Mouse (Mus musculus) left cerebral cortex, adult 11 months (tissue): ENCODE results near the gene Ddah2.
"Not testable (repeated sequence)": the region's sequence is repeated elsewhere in the genome, so short reads cannot be mapped to it uniquely, and the experiment has no call there.

Experiments
- DNase-seq: peaks from one replicate; pipeline ENCODE4 v3.0.0; 2022; ENCODE audit warnings: low spot score

The Ddah2 gene

DNA sequence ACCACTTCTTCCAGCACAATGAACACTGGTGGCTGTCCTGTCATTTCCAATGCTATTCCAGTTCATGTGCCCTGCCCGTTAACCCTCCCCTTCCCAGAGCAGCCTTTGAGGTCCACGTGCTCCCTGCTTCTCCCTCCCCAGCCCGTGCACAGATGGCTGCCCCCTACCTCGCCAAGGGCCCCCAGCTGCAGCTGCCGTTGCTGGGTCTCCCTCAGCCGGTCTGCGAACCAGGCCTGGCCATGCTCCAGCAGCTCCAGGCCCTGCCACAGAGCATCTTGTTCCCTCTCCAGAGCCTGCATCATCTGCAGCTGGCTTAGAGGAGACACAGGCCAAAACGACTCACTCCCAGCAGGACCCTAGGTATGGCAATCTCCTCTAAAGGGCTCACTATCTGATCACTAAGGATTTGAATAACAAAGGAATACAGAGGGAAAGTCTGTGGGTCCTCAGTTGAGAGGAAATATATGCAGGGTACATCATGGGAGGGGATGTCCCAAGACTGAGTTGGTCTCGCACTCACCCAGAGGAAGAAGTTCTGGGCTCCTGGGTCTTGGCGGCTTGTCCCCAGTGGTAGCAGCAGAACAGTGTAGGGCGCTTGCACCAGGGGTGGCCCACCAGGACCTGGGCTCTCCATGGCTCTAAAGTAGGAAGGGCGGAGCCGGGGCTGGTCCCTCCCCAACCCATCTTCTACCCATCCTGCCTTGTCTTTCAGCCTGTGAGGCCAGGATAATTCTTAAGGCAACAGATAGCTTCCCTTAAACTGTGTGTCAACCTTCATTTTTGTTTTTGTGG, 31.4 kb upstream of the Ddah2 start, which contains the start of gene Sapcd1:
TSS of gene Sapcd1 (minus strand) at position 740 of the 792 bp plus-strand sequence.
- peak; percentile 58 for DNase-seq

DNA sequence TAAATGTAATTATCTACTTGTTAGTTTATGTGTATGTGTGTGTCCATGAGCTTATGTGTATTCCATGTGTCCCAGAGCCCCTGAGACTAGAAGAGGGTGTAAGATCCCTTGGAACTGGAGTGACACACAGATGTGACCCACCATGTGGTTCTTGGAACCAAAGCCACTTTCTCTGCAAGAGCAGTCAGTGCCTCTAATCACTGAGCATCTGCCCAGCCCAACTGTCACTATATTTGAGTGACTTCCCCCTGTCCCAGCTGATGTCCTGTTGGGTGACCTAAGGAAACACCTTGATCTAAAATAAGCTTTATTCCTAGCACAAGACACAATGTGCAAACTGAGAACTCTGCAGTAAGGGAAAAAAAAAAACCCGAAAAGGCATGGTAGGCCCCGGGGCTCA, 30.5 kb upstream of the Ddah2 start:
- DNase-seq: no peak

DNA sequence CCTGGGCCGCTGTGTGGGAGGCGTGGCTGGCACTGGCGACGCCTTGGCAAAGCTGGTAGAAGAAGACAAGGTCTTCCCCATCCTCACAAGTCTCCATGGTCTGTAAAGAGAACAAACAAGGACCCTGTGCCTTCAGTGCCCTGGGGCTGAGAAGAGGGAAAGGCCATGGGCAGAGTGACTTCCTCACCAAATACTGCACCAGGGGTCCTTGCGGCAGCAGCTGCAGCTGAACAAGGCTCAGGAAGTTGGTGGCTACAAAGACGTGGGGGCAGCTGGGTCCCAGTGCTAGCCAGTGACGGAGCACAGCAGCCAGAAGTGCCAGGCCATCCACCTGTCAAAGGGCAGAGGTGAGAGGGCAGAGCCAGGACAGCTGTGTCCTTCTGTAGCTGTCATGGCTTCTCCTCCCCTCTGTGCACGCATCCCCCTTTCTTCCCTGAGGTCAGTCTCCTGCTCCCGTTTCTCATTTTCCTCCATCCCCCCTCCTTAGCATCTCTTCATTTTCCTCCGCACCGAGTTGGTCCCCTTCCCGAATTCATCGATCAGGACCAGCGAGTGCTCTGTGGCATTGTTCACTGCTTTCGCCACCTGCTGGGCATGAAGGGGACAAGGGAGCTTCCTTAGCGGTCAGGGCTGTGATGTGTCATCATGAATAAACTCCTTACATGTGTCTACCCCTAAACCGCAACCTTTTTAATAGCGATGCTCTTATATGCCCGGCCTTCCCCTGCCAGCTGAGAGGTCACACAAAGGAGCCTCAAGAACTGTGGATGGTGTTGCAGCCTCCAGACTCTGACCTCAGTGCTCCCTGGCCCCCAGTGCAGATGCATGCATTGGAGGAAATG, 28.9 kb upstream of the Ddah2 start:
- no peak for DNase-seq

DNA sequence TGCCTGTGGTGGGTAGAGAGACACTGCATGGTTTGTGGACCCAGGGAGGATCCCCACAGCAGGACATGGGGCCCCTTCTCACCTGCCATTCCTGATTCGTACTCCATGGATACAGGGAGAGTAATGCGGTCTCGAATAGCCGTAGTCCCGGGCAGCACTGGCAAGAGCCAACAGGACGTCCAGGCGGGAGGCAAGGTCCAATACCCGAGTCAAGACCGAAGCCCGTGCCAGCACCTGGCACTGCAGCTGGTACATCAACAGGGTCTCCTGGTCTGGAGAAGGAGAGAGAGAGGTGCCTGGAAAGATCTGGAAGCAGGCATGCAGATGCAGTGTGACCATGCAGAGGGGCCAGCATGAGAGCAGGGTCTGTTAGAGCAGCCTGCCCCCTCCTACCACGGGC, 27.6 kb upstream of the Ddah2 start:
- no peak for DNase-seq

DNA sequence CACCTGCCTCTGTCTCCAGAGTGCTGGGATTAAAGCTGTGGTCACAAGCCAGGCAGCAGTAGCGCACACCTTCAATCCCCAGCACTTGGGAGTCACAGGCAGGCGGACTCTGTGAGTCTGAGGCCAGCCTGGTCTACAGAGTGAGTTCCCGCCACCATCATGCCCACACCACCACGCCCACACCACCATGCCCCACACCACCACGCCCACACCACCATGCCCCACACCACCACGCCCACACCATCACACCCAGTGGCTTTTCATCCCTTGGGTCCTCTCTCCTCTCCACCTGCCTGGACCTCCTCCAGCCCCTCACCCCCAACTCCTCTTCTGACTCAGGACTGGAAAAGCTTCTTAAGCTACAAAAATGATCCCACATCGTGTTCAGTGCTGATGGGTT, 27.0 kb upstream of the Ddah2 start:
- no peak for DNase-seq

DNA sequence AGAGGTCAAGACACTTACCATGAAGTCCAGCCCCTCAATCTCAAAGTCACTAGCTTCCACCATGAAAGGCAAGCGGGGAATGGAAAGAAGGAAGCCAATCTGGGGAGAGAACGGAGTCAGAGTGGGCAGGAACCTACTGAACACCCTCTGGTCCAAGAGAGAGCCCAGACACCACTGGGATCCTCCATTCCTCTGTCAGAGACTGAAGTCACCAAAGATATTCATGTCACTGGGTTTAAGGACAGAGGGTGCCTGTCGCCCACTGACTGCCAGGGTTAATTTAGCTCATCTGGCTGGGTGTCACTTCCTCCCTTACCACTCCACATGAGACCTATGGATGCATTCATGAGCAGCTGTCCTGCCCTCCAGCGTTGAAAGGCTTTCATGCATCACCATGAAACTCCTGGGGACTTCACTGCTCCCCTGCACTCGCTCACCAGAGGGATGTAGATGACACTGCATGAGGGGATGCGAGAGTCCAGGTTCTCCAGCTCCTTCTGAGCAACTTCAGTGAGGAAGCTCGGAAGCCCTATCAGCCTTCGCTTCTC, 26.4 kb upstream of the Ddah2 start:
- no peak for DNase-seq

DNA sequence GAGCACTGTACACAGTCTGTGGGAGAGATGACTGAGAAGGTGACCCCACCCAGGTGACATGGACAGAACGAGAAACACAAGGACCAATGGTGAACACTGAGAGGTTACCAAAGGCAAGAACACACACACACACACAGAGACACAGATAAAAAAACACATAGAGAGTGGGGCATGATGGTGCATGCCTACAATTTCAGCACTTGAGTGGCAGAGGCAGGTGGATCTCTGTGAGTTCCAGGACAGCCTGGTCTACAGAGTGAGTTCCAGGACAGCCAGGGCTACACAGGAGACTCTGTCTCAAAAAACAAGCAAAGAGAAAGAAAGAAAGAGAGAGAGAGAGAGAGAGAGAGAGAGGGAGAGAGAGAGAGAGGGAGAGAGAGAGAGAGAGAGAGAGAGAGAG, 25.1 kb upstream of the Ddah2 start:
- DNase-seq: not testable (repeated sequence)

DNA sequence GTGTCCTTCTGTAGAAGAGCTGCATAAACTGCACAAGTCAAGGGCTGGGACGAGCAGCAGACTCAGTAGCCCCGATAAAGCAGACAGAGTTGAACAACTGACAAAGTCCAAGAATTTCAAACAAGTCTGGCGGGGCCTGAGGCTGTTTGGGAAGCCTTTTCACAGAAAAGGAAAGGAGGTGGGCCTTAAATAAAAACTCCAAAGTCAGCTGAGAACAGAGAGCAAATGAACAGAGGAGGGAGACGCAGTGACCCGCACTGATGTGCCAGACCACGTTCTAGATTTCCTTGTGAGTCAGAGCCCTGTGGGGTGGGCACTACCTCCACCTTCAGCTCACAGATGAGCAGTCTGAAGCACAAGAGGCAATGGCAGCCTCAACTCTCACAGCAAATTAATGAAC, 23.9 kb upstream of the Ddah2 start:
- no peak for DNase-seq

DNA sequence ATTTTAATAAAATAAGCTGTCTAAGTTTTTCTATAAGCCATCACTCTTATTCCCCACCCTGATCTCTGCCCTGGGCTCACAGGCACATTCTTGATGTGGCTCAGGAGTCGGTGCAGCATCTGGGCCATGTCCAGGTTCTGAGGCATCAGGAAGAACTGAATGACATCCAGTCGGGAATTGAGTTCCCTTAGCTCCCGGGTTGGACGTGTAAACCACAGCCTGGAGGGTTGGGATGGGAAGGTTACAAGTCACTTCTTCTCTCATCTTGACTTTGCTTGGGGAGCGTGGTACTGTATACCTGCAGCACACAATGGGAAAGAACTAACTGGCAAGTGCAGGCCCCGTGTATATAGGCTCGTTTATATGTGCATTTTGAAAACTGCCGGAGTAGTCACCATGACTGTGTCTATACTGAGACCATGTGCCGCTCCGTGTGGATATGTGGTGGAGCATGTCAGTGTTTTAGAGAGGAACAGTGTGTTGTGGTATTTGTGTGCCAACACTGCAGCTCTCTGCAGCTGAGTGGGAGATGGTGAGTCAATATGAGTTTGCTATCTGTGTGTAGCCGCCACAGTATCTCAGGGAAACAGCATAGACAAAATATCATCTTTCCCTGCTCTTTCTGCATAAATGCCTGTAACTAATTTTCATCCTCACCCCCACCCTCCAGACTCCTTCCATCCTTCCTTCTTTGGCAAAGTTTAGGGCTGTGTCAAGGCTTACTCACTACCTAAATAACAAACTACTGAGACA, 19.5 kb upstream of the Ddah2 start:
- DNase-seq: no peak

DNA sequence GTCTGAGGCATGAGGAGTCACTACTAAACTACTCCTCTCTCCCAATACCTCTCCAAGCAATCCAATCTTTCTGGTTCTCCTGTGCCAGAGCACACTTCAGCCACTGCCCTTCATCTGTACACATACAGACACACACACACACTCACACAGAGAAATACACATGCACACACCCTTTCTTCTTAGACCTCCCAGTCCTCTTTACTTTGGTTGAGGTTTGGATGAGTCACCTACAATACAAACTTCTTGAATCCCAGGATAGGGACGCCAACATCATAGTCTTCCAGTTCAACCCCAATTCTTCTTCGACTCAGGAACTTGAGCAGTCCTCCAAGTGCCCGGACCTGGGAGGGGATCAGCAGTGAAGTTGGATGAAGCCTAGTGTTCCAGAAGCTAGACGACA, 15.0 kb upstream of the Ddah2 start:
- no peak for DNase-seq

DNA sequence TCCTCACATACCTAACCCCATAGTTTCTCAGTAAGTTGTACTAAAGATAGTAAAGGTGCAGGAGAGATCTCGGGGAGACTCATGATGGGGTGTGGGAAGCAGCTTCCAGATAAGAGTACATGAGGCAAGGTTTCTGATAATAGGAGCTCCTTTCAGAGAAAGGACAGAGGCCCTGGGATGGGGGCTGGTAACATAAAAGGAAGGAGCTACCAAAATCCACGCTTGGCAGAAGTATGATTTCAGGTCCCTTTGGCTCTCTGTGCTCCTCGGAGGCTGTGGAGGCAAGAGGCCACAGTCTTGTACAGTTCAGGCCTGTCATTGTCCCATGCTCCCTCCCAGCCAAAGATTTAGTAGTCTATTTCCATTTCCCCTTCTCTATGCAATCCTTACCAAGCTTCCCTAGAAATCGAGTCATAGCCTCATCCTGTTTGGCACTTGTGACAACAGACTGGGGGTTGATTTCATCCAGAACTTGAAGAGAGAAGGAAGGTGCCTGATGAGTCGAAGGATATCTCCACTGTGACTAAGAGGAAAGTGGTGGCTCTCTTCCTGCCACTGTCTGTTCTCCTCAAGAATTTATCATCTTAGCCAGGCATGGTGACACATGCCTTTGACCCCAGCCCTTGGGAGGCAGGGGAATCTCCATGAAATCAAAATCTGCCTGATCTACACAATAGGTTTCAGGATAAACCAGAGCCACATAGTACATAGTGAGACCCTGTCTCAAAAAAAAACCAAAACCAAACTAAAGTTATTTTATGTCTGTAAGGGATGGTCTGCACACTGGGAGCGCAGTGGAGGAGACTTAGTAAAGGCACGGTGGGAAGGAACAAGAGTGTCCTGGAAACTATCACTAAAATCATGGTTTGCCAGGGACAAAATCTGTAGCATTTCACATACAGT, 13.7 kb upstream of the Ddah2 start:
- no peak for DNase-seq

DNA sequence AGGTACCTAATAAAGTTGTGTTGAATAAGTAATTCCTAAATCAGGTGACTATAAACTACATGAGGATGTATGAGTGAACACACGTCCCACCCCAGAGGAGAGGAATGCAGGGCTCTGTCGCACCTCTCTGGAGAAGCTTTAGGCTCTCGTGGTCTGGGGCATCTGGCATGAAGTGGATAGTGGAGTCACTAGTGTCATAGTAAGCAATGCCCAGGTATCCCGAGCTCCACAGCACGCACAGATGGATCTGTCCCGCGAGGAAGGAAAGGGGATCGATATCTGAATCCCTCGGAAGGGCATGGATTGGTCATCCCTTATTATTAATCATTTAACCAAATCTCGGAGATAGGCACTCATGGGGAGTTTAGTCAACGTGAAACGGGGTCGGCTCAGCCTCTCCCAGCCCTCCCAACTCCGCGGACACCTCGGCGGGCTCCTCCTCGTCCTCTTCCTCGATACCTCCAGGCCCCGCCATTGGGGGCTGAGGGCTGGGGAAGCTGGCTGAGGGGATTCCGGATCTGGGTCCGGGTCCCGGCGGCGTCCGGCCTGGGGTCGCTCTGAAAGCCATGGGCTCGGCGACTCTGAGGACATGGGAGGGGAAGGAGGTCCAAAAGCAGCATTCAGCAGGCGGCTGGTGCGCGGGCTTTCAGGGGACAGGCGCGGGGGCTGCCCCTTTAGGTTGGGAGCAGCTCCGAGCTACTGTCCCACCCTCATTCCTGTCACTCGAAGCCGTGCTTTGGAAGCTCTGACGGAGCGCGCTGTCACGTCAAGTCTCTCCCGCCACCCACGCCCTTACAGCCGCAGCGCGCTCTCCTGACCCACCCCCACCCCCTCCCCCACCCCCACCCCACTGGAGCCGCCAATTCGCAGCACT, 12.8 kb upstream of the Ddah2 start:
- no peak for DNase-seq

DNA sequence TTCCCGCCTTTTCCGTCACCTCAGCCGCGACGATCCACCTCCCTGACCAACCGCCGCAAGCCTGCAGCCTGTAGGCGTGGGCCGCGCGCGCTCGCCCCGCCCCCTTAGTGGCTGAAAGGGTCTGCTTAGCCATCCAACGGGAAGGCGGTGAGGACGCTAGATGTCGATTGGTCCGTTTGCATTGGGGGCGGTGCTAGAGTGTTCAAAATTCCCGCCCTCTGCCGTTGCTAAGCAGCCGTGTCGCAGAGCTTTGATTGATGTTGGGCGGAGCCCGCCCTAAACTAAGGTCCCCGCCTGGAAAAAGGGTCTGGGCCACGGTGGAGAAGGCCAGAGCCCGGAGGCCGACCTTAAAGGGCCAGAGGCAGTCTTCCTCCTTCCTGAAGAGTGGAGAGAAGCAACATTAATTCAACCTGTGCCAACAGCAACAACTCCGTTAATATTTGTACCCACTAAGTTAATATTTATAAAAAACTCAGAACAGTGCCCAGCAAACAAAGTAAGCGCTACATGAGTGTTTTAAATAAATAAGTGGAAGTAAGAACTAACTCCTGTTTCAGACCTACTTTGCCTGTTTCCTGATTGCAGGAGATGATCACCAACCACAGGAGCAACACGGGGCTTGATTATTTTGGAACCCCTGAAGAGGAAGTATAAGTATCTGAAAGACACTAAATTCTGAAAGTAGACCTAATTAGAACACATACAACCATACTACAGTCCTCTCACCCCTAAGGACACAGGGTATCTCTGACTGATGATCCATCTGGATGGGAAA, 12.0 kb upstream of the Ddah2 start, which contains the start of gene Msh5:
TSS of gene Msh5 (minus strand) at position 65 of the 775 bp plus-strand sequence.
- DNase-seq: peak; percentile 92

DNA sequence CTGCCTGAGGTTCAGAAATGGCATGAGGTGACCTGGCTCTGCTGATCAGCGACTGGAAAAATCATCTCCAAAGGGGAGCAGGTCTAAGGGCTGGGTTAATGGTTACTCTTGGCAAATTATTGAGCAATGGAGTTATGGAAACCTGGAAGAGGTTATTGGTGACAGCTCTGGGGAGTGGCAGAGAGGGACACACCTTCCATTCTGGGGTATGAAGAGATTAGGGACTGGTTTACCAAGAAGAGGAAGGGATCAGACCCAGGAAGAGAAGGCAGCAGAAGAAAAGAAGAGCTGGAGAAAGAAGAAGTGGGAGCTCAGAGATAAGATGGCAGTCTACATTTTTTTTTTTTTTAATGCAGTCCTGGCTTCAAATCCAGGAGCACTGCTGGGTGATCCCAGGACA, 11.1 kb upstream of the Ddah2 start:
- no peak for DNase-seq

DNA sequence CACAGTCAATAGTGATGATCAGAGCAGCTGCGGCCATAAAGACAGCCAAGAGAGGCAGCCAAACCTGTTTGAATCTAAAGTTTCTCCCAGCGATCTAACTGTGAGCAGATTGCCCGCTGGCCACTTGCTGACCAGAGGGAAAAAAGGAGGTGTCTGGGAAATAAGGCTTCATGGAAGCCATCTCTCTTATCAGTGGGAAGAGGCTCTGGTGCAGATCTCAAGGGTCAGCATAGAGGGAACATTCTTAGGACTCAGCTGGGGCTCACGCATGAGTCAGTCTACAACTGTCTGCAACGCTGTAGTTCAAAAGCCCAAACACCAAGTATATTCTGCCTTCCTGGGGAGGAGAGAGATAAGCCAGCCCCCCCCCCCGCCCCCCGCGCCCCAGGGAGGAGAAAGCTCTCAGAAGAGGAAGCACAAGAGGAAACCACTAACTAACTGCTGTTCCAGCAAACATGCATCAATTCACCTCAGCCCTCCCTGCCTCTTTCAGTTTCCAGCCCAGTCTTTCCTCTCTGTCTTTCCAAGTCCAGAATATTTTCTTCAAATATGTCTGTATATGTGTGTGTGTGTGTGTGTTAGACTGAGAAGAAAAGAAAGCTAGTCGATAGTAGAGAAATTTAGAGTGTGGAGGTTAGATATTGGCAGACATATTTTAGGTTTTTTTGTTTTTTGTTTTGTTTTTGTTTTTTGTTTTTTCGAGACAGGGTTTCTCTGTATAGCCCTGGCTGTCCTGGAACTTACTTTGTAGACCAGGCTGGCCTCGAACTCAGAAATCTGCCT, 10.5 kb upstream of the Ddah2 start:
- DNase-seq: no peak

DNA sequence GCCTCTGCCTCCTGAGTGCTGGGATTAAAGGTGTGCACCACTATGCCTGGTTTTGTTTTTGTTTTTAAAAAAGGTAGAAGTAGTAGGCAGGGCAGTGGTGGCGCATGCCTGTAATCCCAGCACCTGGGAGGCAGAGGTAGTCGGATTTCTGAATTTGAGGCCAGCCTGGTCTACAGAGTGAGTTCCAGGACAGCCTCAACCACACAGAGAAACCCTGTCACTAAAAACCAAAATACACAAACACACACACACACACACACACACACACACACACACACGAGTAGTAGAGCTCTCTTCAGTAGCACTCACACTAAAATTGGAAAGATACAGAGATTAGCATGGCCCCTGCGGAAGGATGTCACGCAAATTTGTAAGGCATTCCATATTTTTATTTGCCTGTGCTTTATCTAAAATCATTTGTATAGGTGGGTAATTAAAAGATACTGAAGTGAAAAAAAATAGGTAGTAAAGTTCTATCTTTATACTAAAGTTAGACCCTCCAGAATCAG, 9.8 kb upstream of the Ddah2 start:
- DNase-seq: no peak

DNA sequence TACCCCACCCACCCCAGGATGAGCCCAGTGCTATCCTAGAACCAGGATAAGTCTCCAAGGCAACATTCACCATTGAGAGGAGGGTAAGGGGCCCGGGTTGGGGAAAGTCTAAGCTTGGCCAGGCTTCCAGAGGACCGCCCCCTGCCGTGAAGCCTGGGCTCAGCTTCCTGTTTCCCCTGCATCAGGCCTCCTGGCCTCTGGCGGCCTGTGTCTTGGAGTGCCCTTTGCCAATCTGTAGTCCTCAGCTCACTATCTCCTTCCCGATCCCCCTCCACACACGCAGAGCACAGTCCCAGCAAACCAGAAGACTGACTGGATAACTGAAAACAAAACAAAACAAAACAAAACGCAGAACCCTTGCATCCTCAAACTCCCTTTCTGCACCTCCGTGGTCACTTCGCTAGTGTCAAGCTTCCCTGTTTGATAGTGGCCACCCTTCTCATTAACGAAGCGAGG, 9.2 kb upstream of the Ddah2 start, which contains the start of gene Clic1:
TSS of gene Clic1 (plus strand) at position 406 of the 456 bp plus-strand sequence.
- no peak for DNase-seq

DNA sequence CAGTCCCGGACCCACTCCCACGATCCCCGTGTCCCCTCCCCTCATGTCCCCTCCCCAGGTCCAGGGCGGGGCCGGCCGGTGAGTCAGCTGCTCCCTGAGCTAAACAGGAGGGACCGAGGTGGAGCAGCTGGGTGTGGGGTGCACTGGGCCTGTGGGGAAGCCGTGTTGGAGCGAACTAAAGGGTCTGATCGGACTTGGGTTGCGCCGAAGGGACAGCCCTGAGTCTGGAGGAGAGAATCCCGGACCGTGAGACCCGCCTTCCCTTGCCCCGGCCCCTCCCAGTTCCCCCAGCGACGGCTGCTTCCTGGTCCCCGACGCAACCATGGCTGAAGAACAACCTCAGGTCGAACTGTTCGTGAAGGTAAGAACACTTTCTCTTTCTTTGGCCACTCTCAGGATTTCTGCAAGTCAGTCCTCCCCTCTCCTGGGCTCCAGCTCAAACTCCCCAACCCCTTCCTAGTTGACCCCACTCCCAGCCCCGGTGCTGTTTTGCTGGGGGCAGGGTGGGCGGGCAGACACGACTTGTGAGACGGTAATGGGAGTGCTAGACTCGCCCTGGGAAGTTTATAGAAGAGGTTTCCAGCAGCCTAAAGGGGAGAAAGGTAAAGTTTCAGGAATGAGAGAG, 8.6 kb upstream of the Ddah2 start:
- no peak for DNase-seq
